Mouse (Mus musculus) G1E (cell line): ENCODE measurements at regions not wholly inside any gene's neighbourhood (a gene's known extent, or its start where the extent isn't known, plus 50 kb on each side); places are given as distances from the start of the nearest gene placed in this dataset.

Source experiments
- CTCF ChIP-seq: IDR thresholded peaks from 2 replicates; pipeline ENCODE4 v1.5.1; 2012; ENCODE audit warnings: low read depth, low read length, inconsistent platforms, mixed read lengths
- GATA1 ChIP-seq: IDR thresholded peaks from 2 replicates; pipeline ENCODE4 v1.6.1; 2012; ENCODE audit warnings: borderline replicate concordance, low read length, inconsistent platforms, mixed read lengths
- TAL1 ChIP-seq: conservative IDR thresholded peaks from 2 replicates; pipeline ENCODE4 v1.6.1; 2012; ENCODE audit warnings: low read depth, low read length, inconsistent platforms, mixed read lengths

DNA sequence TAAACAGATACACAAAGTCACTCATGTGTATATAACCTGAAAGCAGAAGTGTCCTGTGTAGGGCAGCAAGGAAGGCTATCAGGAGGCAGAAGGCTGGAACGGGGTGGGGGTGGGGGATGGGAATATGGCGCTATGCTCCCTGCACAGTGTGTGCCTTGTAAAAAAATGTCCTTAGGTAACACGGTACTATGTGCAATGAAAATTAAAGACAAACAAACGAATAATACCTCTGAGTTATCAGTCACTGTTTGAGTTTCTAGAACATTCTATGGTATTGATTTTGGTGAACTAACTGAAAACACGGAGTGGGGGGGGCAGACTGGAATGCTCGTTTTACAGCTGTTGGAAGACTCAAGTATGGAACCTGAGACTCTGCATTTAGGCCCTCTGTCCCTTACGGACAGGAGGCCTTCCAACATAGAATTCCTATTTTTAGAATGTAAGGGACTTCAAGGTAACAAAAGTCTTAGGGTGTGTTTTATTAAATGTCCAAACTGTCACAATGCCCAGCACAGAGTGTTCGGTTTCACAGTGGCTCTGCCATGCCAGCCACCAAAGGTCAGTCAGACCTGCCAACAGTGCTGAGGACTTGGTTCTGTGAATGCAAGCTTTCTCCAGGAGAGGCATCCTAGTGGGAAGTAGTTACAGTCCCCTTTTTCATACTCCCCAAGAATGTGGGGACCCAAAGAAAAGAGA lies 240.6 kb downstream of the Ano6 start:
- TF ChIP-seq CTCF: no peak
- no peak for TF ChIP-seq GATA1
- no peak for TF ChIP-seq TAL1
